Comparison of ENCODE assay signal across 8 mouse cellular contexts in the genomic region with DNA sequence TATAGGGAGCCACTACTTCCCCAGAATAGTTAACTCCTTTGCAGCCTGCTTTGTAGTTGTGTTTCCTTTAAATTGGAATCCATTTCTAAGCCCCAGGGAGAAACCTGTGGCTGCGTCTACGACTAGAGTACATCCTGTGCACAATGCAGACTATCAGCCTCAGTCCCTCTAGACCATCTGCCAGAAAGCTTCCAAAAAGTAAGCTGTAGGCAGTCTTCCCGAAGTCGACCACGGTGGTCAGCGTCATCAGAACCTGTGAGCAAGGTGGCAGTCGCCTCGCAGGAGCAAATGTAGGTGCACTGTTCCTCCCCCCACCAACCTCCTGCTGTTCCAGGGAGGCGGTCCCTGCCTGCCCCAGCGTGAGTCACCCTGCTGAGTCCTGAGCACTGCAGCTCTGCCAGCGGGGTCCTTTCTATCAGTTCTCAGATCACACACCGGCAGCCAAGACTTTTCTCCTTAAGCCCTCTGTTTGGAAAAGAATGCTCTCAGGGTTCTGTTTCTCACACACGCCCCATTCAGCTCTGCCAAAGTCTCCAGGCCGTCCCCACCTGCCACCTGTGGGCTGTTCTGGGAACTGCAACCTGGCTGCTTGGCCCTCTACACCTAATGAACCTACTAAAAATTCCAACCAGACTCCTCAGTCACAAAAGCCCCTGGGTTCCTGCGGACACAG. TPM values are rescaled to one million over a fixed set of nuclear protein-coding genes. Genes with fewer than 3 reads are reported as not detected.
DNase-seq lines count a peak whose midpoint lies in the region; ATAC-seq and TF ChIP-seq lines count a peak whose summit lies in the region.

No protein-coding gene starts in this region.

- peak; percentile 80 for DNase-seq in MEL (ENCODE audit: low read depth, low spot score)
- peak; percentile 63 to 78 for DNase-seq in cerebellum, adult 2 months
- DNase-seq in heart, postnatal 25 days (ENCODE audit: low spot score) = peak; percentile 35
- peak; percentile 85 for DNase-seq in layer of hippocampus, adult 11-12 months (ENCODE audit: low spot score)
- peak; percentile 87 for DNase-seq in lung, adult 2 months
- peak; percentile 18 to 29 for DNase-seq in thymus, adult 18-20 months

- no peaks in the 10 kb centered on the region for H3K4me1 ChIP-seq in MEL (ENCODE audit: control insufficient read depth in 1 of 2, insufficient read depth in 2 of 2, low read length in 2 of 2)
- no peaks in the 10 kb centered on the region for H3K4me1 ChIP-seq in cerebellum, adult 2 months (ENCODE audit: control insufficient read depth, insufficient read depth, low read length)
- 0 out of 2 replicates have a peak, but pooled peaks cover 3% of the 10 kb centered on the region for H3K4me1 ChIP-seq in forebrain, embryonic 16.5 days (replicated peaks; ENCODE audit: control insufficient read depth, insufficient read depth, low read length)
- H3K4me1 ChIP-seq in lung, adult 2 months (ENCODE audit: control insufficient read depth, insufficient read depth, low read length) = no peaks in the 10 kb centered on the region; the same call in 1 of the 2 replicates
- peaks cover 5% of the 10 kb centered on the region for H3K4me1 ChIP-seq in olfactory bulb, adult 2 months (ENCODE audit: control insufficient read depth, insufficient read depth, low read length)

- TF ChIP-seq EP300 in MEL (IDR thresholded peaks at IDR 0.05; ENCODE audit: low read depth in 1 of 2, low read length in 2 of 2) = no peak

- TF ChIP-seq POLR2A in MEL (IDR thresholded peaks at IDR 0.05; ENCODE audit: control insufficient read depth in 1 of 2, insufficient read depth in 1 of 2, low read depth in 1 of 2, low read length in 2 of 2, poor library complexity in 1 of 2) = no peak
- TF ChIP-seq POLR2A in cerebellum, adult 2 months (IDR thresholded peaks at IDR 0.05; ENCODE audit: borderline replicate concordance, insufficient read depth, low read length) = no peak
- no peak for TF ChIP-seq POLR2A in lung, adult 2 months (IDR thresholded peaks at IDR 0.05; ENCODE audit: borderline replicate concordance, extremely low read depth, low read depth, low read length)
- no peak for TF ChIP-seq POLR2A in olfactory bulb, adult 2 months (IDR thresholded peaks at IDR 0.05; ENCODE audit: insufficient read depth, low read depth, low read length)

- H3K9ac ChIP-seq in MEL (ENCODE audit: control insufficient read depth, low read depth, low read length, poor library complexity, severe bottlenecking) = no peak overlapping the region
- H3K9ac ChIP-seq in forebrain, embryonic 16.5 days (replicated peaks; ENCODE audit: low read depth, low read length) = no peak overlapping the region

- peak overlapping the region in 1 of 2 experiments; percentile 32; a peak in 1 of 4 replicates for H3K4me3 ChIP-seq in MEL (ENCODE audit: control insufficient read depth in 1 of 2, insufficient read depth in 1 of 2, low read depth in 2 of 2, low read length in 2 of 2)
- no peak overlapping the region for H3K4me3 ChIP-seq in cerebellum, adult 2 months (replicated peaks; ENCODE audit: insufficient read depth, low read depth, low read length)
- H3K4me3 ChIP-seq in forebrain, embryonic 16.5 days (replicated peaks; ENCODE audit: low read length) = peak overlapping the region; percentile 8; the same call in 1 of the 2 replicates
- H3K4me3 ChIP-seq in lung, adult 2 months (replicated peaks; ENCODE audit: extremely low read depth, low read depth, low read length) = no peak overlapping the region
- H3K4me3 ChIP-seq in olfactory bulb, adult 2 months (ENCODE audit: insufficient read depth, low read depth, low read length) = no peak overlapping the region

- peak; percentile 69 for ATAC-seq in forebrain, embryonic 16.5 days

- TF ChIP-seq CTCF in MEL (IDR thresholded peaks at IDR 0.05 in 2 of 3, conservative IDR thresholded peaks at IDR 0.05 in 1 of 3; ENCODE audit: control insufficient read depth in 1 of 3, insufficient read depth in 1 of 3, low read depth in 2 of 3, low read length in 3 of 3, poor library complexity in 1 of 3, severe bottlenecking in 1 of 3) = peak; percentile 80 to 88 (median 83)
- TF ChIP-seq CTCF in cerebellum, adult 2 months (IDR thresholded peaks at IDR 0.05; ENCODE audit: borderline replicate concordance, insufficient read depth, low read depth, low read length) = peak; percentile 94
- peak; percentile 85 for TF ChIP-seq CTCF in lung, adult 2 months (IDR thresholded peaks at IDR 0.05; ENCODE audit: insufficient read depth, low read length)
- TF ChIP-seq CTCF in olfactory bulb, adult 2 months (IDR thresholded peaks at IDR 0.05; ENCODE audit: insufficient read depth, low read depth, low read length) = peak; percentile 92

- WGBS in cerebellum, adult 2 months = 16% methylated on average over 15 of the region's 15 CpGs
- 18% methylated on average over 15 of the region's 15 CpGs for WGBS in forebrain, embryonic 16.5 days
- 29% methylated on average over 15 of the region's 15 CpGs for WGBS in lung, adult 2 months
- 15% methylated on average over 15 of the region's 15 CpGs for WGBS in olfactory bulb, adult 2 months

- no peak overlapping the region for H3K27ac ChIP-seq in MEL (ENCODE audit: control insufficient read depth, low read depth, low read length)
- H3K27ac ChIP-seq in cerebellum, adult 2 months (ENCODE audit: insufficient read depth, low read length) = no peak overlapping the region
- no peak overlapping the region for H3K27ac ChIP-seq in forebrain, embryonic 16.5 days (ENCODE audit: low read length)
- no peak overlapping the region for H3K27ac ChIP-seq in olfactory bulb, adult 2 months (ENCODE audit: insufficient read depth, low read depth, low read length)

- H3K27me3 ChIP-seq in MEL (ENCODE audit: control insufficient read depth in 1 of 2, insufficient read depth in 2 of 2, low read length in 2 of 2) = no peaks in the 10 kb centered on the region
- no peaks in the 10 kb centered on the region for H3K27me3 ChIP-seq in cerebellum, adult 2 months (ENCODE audit: control insufficient read depth, insufficient read depth, low read length)
- H3K27me3 ChIP-seq in forebrain, embryonic 16.5 days (replicated peaks; ENCODE audit: control insufficient read depth, insufficient read depth, low read length) = no peaks in the 10 kb centered on the region

- H3K79me2 ChIP-seq in MEL (ENCODE audit: control insufficient read depth, insufficient read depth, low read length, poor library complexity) = no peaks in the 10 kb centered on the region

- no peaks in the 10 kb centered on the region for H3K9me3 ChIP-seq in MEL (replicated peaks; ENCODE audit: insufficient read depth, low read length)
- no peaks in the 10 kb centered on the region for H3K9me3 ChIP-seq in forebrain, embryonic 16.5 days (ENCODE audit: control insufficient read depth, low read length)

- H3K4me2 ChIP-seq in forebrain, embryonic 16.5 days (ENCODE audit: low read length) = peak overlapping the region; percentile 39

- intact Hi-C loops in heart, postnatal 25 days (cut with DNase I) = loop anchor here (10.0 kb wide), 1 partner anchor 254 kb away; no protein-coding TSS in a partner anchor

- no peaks in the 10 kb centered on the region for H3K36me3 ChIP-seq in MEL (ENCODE audit: control insufficient read depth in 1 of 2, insufficient read depth in 2 of 2, low read length in 2 of 2)
- H3K36me3 ChIP-seq in forebrain, embryonic 16.5 days (ENCODE audit: control insufficient read depth, insufficient read depth) = no peaks in the 10 kb centered on the region

- TF ChIP-seq RAD21 in MEL (IDR thresholded peaks at IDR 0.05; ENCODE audit: low read depth, low read length) = peak; percentile 77

TF ChIP-seq in MEL, 35 proteins besides CTCF, POLR2A, EP300 and RAD21:
- peak; percentile 87 for TF ChIP-seq SMC3 (IDR thresholded peaks at IDR 0.05; ENCODE audit: low read depth, low read length)
- TF ChIP-seq ZC3H11A (IDR thresholded peaks at IDR 0.05; ENCODE audit: low read depth, low read length) = peak; percentile 71
- TF ChIP-seq CHD2 (IDR thresholded peaks at IDR 0.05; ENCODE audit: low read length) = no peak
TF ChIP-seq in MEL: peak in this region for 2.

RNA-seq across cellular contexts. Expression of a gene that starts 14.9 kb away (rescaled TPM):
- not detected in 2 replicates for total RNA-seq in MEL (2012; rRNA removed)
- polyA plus RNA-seq in MEL (2012; ENCODE audit: insufficient read depth in 1 of 2, insufficient read length in 2 of 2, low read depth in 1 of 2, low replicate concordance in 2 of 2, missing spikeins in 1 of 2) = not detected
- 0.43 and 0.51 TPM in 2 replicates for polyA plus RNA-seq in cerebellum, adult 2 months (2012; rRNA removed)
- polyA plus RNA-seq in forebrain, embryonic 16.5 days (2015; fragmentation: Nextera tagmentation; extraction: Ambion mirVana) = 1.1 and 1.5 TPM in 2 replicates
- under 1 TPM in 1 of 2 experiments, not detected in 1; 0.16 TPM for total RNA-seq in heart, postnatal 25 days (2021)
- polyA plus RNA-seq in lung, adult 2 months (2012; rRNA removed) = 15.5 and 16.7 TPM in 2 replicates
- not detected in 2 replicates for polyA plus RNA-seq in olfactory bulb, adult 2 months (2012; ENCODE audit: insufficient read depth, insufficient read length, low replicate concordance, missing spikeins)

Comparison
In these comparisons a context has a peak if more than half of its experiments do, and no peak if none do; other contexts are left out.
1. DNase-seq: peak in every context shown above with its lines; median percentile 87 in lung, adult 2 months; 85 in layer of hippocampus, adult 11-12 months; 80 in MEL; 70 in cerebellum, adult 2 months; 35 in heart, postnatal 25 days; 24 in thymus, adult 18-20 months.